Mouse (Mus musculus) G1E (cell line): ENCODE data around the gene Hmgcr.

Experiments used
- CTCF ChIP-seq: IDR thresholded peaks from 2 replicates; pipeline ENCODE4 v1.5.1; 2012; ENCODE audit warnings: low read depth, low read length, inconsistent platforms, mixed read lengths
- GATA2 ChIP-seq: IDR thresholded peaks from 2 replicates; pipeline ENCODE4 v1.6.1; 2012; ENCODE audit warnings: low read depth, low read length, inconsistent platforms, borderline replicate concordance
- POLR2AphosphoS5 ChIP-seq: IDR thresholded peaks from 2 replicates; pipeline ENCODE4 v1.6.1; 2012; ENCODE audit warnings: low read depth, low read length, inconsistent platforms; ENCODE audit not compliant: insufficient replicate concordance
- TAL1 ChIP-seq: conservative IDR thresholded peaks from 2 replicates; pipeline ENCODE4 v1.6.1; 2012; ENCODE audit warnings: low read depth, low read length, inconsistent platforms, mixed read lengths

GRCm38 (mm10) chr13:96677071-96677470, 6.3 kb upstream of the Hmgcr start:
- no peak for TF ChIP-seq CTCF
- TF ChIP-seq POLR2AphosphoS5 = no peak
- TF ChIP-seq GATA2 = no peak
- no peak for TF ChIP-seq TAL1
